Mouse (Mus musculus) left cerebral cortex, postnatal 36 days (tissue): ENCODE measurements around the gene Nup93. TPM values are rescaled to one million over a fixed set of nuclear protein-coding genes. Genes with fewer than 3 reads are reported as not detected.
"Not testable (repeated sequence)": the region's sequence is repeated elsewhere in the genome, so short reads cannot be mapped to it uniquely, and the experiment has no call there.

Source experiments
- DNase-seq, 2 experiments: peaks; one replicate each; pipeline ENCODE4 v3.0.0; 2021 to 2022; ENCODE audit warnings: low spot score in 2 of 2, mixed read lengths in 1 of 2
- intact Hi-C: fragments of 180-260 bp; cut with DNase I; formaldehyde crosslinking; loops from one replicate; pipeline ENCODE4 v1.15.1; 2025
- total RNA-seq, 2 experiments: library from RNA; stranded (reverse); gene quantifications; 2 replicates each; pipeline ENCODE4 v1.2.3; 2021

The Nup93 gene
- total RNA-seq = 10 to 100 TPM; 37.2 to 64.5 TPM

- DNase-seq = peak; percentile 96 to 98
- intact Hi-C loops = loop anchor here (2.0 kb wide), 1 partner anchor 52 kb away; no protein-coding TSS in a partner anchor
These were observed at the start of gene Nup93 for GRCm38 (mm10) chr8:94214252-94215173. TSS of gene Nup93 (plus strand) at chr8:94214564.

GRCm38 (mm10) chr8:94165772-94166171, 48.6 kb upstream of the Nup93 start:
- not testable (repeated sequence) for DNase-seq
- intact Hi-C loops = loop anchor here (5.0 kb wide), 1 partner anchor 63 kb away; no protein-coding TSS in a partner anchor

GRCm38 (mm10) chr8:94167244-94167643, 47.1 kb upstream of the Nup93 start:
- DNase-seq = peak; percentile 86 to 92
- intact Hi-C loops = loop anchor here (1.0 to 5.0 kb wide), 2 partner anchors 32 to 65 kb away; no protein-coding TSS in a partner anchor

- intact Hi-C loops = loop anchor here (5.0 kb wide), 1 partner anchor 67 kb away; no protein-coding TSS in a partner anchor
- DNase-seq = no peak
These were observed 44.8 kb upstream of the Nup93 start for GRCm38 (mm10) chr8:94169547-94169946.

- peak; percentile 54 to 60 for DNase-seq
- intact Hi-C loops = no loop called here
These were observed 43.0 kb upstream of the Nup93 start for GRCm38 (mm10) chr8:94171321-94171755.

- DNase-seq = peak; percentile 61 to 68
- intact Hi-C loops = no loop called here
These were observed 42.1 kb upstream of the Nup93 start, which contains the start of gene Mt2 for GRCm38 (mm10) chr8:94172075-94172808. TSS of gene Mt2 (plus strand) at chr8:94172664.

- intact Hi-C loops = no loop called here
- no peak for DNase-seq
These were observed 41.3 kb upstream of the Nup93 start for GRCm38 (mm10) chr8:94172809-94173732.

- intact Hi-C loops = no loop called here
- no peak for DNase-seq
These were observed 40.4 kb upstream of the Nup93 start for GRCm38 (mm10) chr8:94173848-94174403.

GRCm38 (mm10) chr8:94174619-94175213, 39.6 kb upstream of the Nup93 start:
- intact Hi-C loops = no loop called here
- no peak for DNase-seq

GRCm38 (mm10) chr8:94177716-94178390, 36.5 kb upstream of the Nup93 start:
- no peak for DNase-seq
- intact Hi-C loops = no loop called here

GRCm38 (mm10) chr8:94178857-94179712, 35.3 kb upstream of the Nup93 start, which contains the start of gene Mt1:
TSS of gene Mt1 (plus strand) at chr8:94179082.
- peak; percentile 87 to 90 for DNase-seq
- intact Hi-C loops = no loop called here

- intact Hi-C loops = no loop called here
- peak in 1 of 2 experiments; percentile 20 for DNase-seq
These were observed 34.4 kb upstream of the Nup93 start for GRCm38 (mm10) chr8:94179713-94180560.

- intact Hi-C loops = no loop called here
- no peak for DNase-seq
These were observed 33.8 kb upstream of the Nup93 start for GRCm38 (mm10) chr8:94180561-94180908.

GRCm38 (mm10) chr8:94182055-94182929, 32.1 kb upstream of the Nup93 start:
- DNase-seq = no peak
- intact Hi-C loops = no loop called here

- intact Hi-C loops = no loop called here
- peak; percentile 58 to 60 for DNase-seq
These were observed 31.2 kb upstream of the Nup93 start for GRCm38 (mm10) chr8:94183117-94183516.
